Mouse (Mus musculus) erythroblast, embryonic 14.5 days (primary cell): ENCODE measurements around the gene Sap30l.
"Not testable (repeated sequence)": the region's sequence is repeated elsewhere in the genome, so short reads cannot be mapped to it uniquely, and the experiment has no call there.

ENCODE experiments used
- GATA1 ChIP-seq: IDR thresholded peaks from 2 replicates; pipeline ENCODE4 v1.6.1; 2012; ENCODE audit warnings: low read length, inconsistent platforms, mixed read lengths
- TAL1 ChIP-seq: IDR thresholded peaks from 3 replicates; pipeline ENCODE4 v1.6.1; 2012; ENCODE audit warnings: low read length, inconsistent platforms, mixed read lengths

DNA sequence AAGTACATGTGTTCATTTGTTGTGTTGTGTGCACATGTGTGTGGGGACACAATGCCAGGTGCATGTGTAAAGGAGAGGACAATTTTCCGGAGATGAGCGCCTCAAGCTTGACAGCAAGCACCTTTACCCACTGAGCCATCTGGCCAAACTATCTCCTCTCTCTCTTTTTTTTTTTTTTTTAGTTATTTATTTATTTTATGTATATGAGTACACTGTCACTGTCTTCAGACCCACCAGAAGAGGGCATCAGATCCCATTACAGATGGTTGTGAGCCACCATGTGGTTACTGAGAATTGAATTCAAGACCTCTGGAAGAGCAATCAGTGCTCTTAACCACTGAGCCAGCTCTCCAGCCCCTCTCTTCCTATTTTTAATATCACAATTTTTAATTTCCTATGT is 21.7 kb downstream of the Sap30l start:
- TF ChIP-seq TAL1, GATA1: not testable (repeated sequence)
